Mouse (Mus musculus): ENCODE measurements around the gene Dppa5a.
"Not testable (repeated sequence)": the region's sequence is repeated elsewhere in the genome, so short reads cannot be mapped to it uniquely, and the experiment has no call there.

The Dppa5a gene

GRCm38 (mm10) chr9:78365850-78366544 is 2.0 kb downstream of the Dppa5a start:
- no peak for DNase-seq (ENCODE audit: low read depth, low spot score)

GRCm38 (mm10) chr9:78364701-78365100 is 3.3 kb downstream of the Dppa5a start:
- DNase-seq (ENCODE audit: low read depth, low spot score) = no peak

GRCm38 (mm10) chr9:78363374-78363773 is 4.6 kb downstream of the Dppa5a start:
- DNase-seq (ENCODE audit: low read depth, low spot score) = no peak

- DNase-seq (ENCODE audit: low read depth, low spot score) = no peak
Observed at GRCm38 (mm10) chr9:78360484-78360872, 7.5 kb downstream of the Dppa5a start.

GRCm38 (mm10) chr9:78359750-78360483 is 8.1 kb downstream of the Dppa5a start:
- DNase-seq (ENCODE audit: low read depth, low spot score) = no peak

- DNase-seq (ENCODE audit: low read depth, low spot score) = peak; percentile 55
Observed at GRCm38 (mm10) chr9:78358053-78358452, 9.9 kb downstream of the Dppa5a start.

GRCm38 (mm10) chr9:78355611-78356010 is 12.4 kb downstream of the Dppa5a start, which contains the start of gene Gsta2:
Gene Gsta2, minus strand, starts transcription at chr9:78355788.
- DNase-seq (ENCODE audit: low read depth, low spot score) = no peak

GRCm38 (mm10) chr9:78354665-78355578 is 13.1 kb downstream of the Dppa5a start:
- DNase-seq (ENCODE audit: low read depth, low spot score) = peak; percentile 19

GRCm38 (mm10) chr9:78351504-78352220 is 16.3 kb downstream of the Dppa5a start:
- peak; percentile 36 for DNase-seq (ENCODE audit: low read depth, low spot score)

GRCm38 (mm10) chr9:78350007-78350406 is 18.0 kb downstream of the Dppa5a start:
- DNase-seq (ENCODE audit: low read depth, low spot score) = not testable (repeated sequence)

- DNase-seq (ENCODE audit: low read depth, low spot score) = not testable (repeated sequence)
Observed at GRCm38 (mm10) chr9:78349141-78349540, 18.8 kb downstream of the Dppa5a start.

- peak; percentile 68 for DNase-seq (ENCODE audit: low read depth, low spot score)
Observed at GRCm38 (mm10) chr9:78348206-78349004, 19.6 kb downstream of the Dppa5a start.

GRCm38 (mm10) chr9:78347004-78347403 is 21.0 kb downstream of the Dppa5a start:
- no peak for DNase-seq (ENCODE audit: low read depth, low spot score)

GRCm38 (mm10) chr9:78345235-78345634 is 22.7 kb downstream of the Dppa5a start:
- not testable (repeated sequence) for DNase-seq (ENCODE audit: low read depth, low spot score)

GRCm38 (mm10) chr9:78343055-78343454 is 24.9 kb downstream of the Dppa5a start:
- not testable (repeated sequence) for DNase-seq (ENCODE audit: low read depth, low spot score)

GRCm38 (mm10) chr9:78342494-78342893 is 25.5 kb downstream of the Dppa5a start:
- DNase-seq (ENCODE audit: low read depth, low spot score) = not testable (repeated sequence)

- peak; percentile 64 for DNase-seq (ENCODE audit: low read depth, low spot score)
Observed at GRCm38 (mm10) chr9:78340324-78340723, 27.7 kb downstream of the Dppa5a start.

GRCm38 (mm10) chr9:78337050-78337449 is 30.9 kb downstream of the Dppa5a start:
- peak; percentile 20 for DNase-seq (ENCODE audit: low read depth, low spot score)

GRCm38 (mm10) chr9:78327289-78327688 is 40.7 kb downstream of the Dppa5a start, which contains the start of gene Omt2b:
Gene Omt2b, plus strand, starts transcription at chr9:78327589.
- not testable (repeated sequence) for DNase-seq (ENCODE audit: low read depth, low spot score)

GRCm38 (mm10) chr9:78319499-78319898 is 48.5 kb downstream of the Dppa5a start:
- DNase-seq (ENCODE audit: low read depth, low spot score) = no peak

All from 3T3-L1 (cell line).